Mouse (Mus musculus): ENCODE data around the gene Sdhb.

Sdhb gene

DNA sequence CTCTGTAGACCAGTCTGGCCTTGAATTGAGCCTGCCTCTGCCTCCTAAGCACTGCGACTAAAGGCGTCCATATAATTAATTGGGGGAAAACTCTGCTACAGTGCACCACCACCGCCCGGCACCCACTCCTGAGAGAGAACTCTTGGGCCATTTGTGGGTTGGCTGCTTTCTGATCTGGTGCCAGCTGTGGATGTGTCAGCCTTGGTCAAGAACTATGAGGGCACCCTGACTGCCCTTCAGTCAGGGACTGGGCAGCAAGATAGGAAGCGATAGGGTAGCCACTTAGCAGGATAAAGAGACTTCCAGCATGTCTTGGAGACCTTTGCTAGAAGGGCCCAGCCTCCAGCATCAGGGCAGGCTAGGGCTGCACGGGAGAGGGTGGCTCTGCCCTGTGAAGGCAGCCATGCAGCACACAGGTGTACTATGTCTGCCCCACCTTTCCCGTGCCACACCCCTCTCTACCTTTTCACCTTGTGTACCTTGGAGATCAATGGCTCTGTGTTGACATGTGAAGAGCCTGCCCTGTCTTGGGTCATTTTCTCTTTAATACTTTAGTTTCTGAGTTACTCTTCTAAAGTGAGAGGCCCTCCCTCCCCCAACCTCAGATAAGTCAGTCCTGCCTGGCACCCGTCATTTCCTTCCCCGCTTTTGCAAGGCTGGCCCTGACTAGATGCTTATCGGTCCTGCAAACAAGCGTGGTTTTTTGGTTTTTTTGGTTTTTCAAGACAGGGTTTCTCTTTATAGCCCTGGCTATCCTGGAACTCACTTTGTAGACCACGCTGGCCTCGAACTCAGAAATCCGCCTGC is 17.1 kb downstream of the Sdhb start:
- no peak for DNase-seq (ENCODE audit: low spot score in 2 of 2)

DNA sequence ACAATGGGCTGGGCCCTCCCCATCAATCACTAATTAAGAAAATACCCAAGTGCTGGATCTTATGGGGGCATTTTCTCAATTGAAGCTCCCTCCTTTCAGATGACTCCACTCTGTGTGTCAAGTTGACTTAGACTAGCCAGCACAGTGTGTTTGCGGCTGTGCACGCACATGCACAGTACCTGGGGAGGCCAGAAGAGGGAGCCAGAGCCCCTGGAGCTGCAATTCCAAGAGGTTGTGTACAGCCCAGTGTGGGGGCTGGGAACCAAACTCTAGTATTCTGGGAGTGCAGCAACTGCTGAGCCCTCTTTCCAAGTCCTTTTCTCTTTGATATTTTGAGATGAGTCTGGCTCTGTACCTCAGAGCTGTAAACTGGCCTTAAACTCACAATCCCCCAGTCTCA is 20.6 kb downstream of the Sdhb start:
- DNase-seq (ENCODE audit: low spot score in 2 of 2) = no peak

DNA sequence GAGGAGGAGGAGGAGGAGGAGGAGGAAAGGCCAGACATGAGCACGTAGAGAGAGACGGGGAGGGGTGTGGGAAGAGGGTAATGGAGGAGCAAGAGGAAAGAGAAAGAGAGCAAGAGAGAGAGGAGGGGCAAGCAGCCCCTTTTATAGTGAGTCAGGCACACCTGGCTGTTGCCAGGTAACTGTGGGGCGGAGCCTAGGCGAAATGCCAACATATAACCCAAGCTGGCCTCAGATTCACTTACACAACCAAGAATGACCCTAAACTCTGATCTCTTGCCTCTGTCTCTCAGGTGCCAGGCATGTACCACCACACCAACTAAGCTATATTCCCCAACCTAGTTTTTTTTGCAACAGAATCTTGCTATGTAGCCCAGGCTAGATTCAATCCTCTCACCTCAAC is 21.8 kb downstream of the Sdhb start:
- DNase-seq (ENCODE audit: low spot score in 2 of 2) = no peak

GRCm38 (mm10) chr4:140983442-140983841 is 22.4 kb downstream of the Sdhb start:
- DNase-seq (ENCODE audit: low spot score in 2 of 2) = peak; percentile 68 to 76

GRCm38 (mm10) chr4:140984544-140984943 is 23.5 kb downstream of the Sdhb start:
- no peak for DNase-seq (ENCODE audit: low spot score in 2 of 2)

GRCm38 (mm10) chr4:140986024-140986710 is 25.2 kb downstream of the Sdhb start:
- DNase-seq (ENCODE audit: low spot score in 2 of 2) = no peak

GRCm38 (mm10) chr4:140986711-140987395 is 25.9 kb downstream of the Sdhb start, which contains the start of gene Atp13a2:
Gene Atp13a2, plus strand, starts transcription at chr4:140986873.
- DNase-seq (ENCODE audit: low spot score in 2 of 2) = peak; percentile 95 to 96

DNA sequence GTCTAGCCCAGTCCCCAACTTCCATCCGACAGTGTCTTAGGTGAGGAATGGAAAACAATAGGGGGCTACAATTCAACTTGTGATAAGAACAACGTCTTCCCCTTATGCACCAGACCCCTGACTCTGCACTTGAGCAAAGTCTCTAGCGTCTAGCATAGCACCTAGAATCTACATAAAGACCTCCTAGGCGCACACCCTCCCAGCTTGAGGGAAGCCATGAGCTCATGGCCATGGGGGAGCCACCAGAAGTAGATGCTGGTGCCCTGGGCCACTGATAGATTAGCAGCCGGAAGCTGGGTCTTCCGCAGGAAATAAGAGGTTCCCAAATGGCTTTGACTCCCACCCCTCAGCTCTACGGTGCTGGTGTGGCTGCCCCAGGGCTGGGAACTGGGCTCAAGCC is 26.5 kb downstream of the Sdhb start:
- no peak for DNase-seq (ENCODE audit: low spot score in 2 of 2)

GRCm38 (mm10) chr4:140988706-140989290 is 27.8 kb downstream of the Sdhb start:
- DNase-seq (ENCODE audit: low spot score in 2 of 2) = no peak

DNA sequence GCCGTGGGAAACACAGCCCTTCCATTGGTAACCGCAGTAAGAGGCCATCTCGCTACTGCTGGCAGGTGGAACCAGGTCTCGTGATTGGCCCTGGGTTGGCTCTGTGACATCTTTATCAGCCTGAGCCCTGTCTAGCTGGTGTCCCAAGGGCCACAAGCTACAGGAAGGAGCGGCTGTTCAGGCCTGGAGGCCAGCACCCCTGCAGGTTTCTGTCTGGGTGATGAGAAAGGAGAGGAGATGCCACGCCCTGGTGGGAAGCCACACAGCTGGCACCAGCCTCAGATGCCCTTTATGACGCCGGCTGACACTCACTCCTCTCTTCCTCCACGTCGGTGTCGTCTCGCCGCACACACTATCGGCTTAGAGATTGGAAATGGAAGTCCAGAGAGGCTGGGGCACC is 28.4 kb downstream of the Sdhb start:
- no peak for DNase-seq (ENCODE audit: low spot score in 2 of 2)

DNA sequence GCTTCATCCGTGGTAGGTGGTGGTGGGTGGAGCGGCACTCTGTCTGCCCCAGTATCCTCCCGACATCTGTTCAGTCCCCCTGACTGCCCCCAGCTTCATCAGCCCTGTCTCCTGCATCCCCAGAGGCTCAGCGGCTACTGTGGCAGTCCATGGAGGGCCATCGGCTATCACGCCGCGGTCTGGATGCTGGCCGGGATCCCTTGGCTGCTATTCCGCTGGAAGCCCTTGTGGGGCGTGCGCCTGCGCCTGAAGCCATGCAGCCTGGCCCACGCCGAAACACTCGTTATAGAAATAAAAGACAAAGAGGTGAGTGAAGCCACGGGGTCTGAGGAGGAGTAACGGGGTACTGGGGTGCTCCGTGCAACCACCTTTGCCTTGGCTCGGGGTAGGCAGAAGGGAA is 31.2 kb downstream of the Sdhb start:
- no peak for DNase-seq (ENCODE audit: low spot score in 2 of 2)

DNA sequence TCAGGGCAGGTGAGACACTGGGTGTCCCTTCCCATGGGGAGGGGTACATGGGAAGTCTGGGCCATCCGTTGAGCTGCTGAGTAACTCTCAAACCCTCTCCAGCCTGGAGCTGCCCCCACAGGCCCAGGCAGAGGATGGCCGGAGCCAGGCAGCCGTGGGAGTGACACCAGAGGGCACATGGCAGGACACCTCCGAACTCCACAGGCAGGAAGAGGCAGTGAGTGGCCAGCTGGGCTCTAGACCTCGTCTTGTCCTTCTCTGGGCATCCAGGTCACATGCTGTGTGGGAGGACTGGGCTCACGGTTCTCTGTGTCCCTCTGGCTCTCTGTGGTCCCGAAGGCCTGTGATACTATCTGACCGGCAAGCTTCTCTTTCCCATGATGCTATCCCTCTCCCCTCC is 32.8 kb downstream of the Sdhb start:
- DNase-seq (ENCODE audit: low spot score in 2 of 2) = no peak

GRCm38 (mm10) chr4:140995811-140996210 is 34.8 kb downstream of the Sdhb start:
- DNase-seq (ENCODE audit: low spot score in 2 of 2) = no peak

GRCm38 (mm10) chr4:140996812-140997211 is 35.8 kb downstream of the Sdhb start:
- DNase-seq (ENCODE audit: low spot score in 2 of 2) = no peak

DNA sequence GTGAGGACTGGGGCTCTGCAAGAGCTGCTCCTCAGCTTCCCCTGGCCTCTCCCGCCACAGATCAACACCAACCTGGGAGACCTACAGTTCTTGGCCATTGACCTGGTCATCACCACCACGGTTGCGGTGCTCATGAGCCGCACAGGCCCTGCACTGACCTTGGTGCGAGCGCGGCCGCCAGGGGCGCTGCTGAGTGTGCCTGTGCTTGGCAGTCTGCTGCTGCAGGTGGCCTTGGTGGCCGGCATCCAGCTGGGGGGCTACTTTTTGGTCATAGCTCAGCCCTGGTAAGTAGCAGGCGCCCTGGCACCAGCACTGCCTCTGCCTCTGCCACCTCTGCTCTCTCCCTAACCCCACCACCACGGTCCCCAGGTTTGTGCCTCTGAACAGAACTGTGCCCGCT is 45.0 kb downstream of the Sdhb start:
- peak in 1 of 2 experiments; percentile 71 for DNase-seq (ENCODE audit: low spot score in 2 of 2)

- DNase-seq (ENCODE audit: low spot score in 2 of 2) = no peak
These were observed 47.0 kb downstream of the Sdhb start for GRCm38 (mm10) chr4:141008028-141008427.

GRCm38 (mm10) chr4:141010118-141010517 is 49.1 kb downstream of the Sdhb start, which contains the start of gene Mfap2:
Gene Mfap2, plus strand, starts transcription at chr4:141010418.
- DNase-seq (ENCODE audit: low spot score in 2 of 2) = no peak

- DNase-seq (ENCODE audit: low spot score in 2 of 2) = no peak
These were observed 49.5 kb downstream of the Sdhb start for GRCm38 (mm10) chr4:141010526-141010925.

DNA sequence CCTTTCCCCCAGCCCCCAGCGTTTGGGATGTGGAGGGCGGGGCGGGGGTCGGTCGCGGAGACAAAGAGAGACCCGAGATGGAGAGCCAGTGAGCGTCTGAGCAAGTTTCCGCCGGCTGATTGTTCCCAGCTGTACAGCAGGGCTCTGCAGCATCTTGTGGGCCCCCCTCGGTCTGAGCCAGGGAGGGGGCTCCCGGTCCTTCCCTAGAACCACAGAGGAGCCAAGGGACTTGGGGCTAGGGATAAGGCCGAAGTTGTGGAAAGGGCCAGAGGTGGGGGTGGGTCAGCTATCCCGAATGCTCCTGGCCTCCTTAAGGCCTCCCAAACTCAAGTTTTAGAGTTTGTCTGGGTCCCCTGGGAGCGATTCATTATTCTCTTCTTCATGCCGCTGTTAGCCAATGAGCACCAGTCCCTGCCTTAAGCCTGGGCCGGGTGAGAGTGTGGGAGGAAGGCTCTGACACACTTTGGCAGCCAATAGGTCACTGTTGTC is 50.0 kb downstream of the Sdhb start:
- DNase-seq (ENCODE audit: low spot score in 2 of 2) = no peak

- DNase-seq (ENCODE audit: low spot score in 2 of 2) = peak in 1 of 2 experiments; percentile 68
These were observed 50.7 kb downstream of the Sdhb start for GRCm38 (mm10) chr4:141011556-141012328.

DNA sequence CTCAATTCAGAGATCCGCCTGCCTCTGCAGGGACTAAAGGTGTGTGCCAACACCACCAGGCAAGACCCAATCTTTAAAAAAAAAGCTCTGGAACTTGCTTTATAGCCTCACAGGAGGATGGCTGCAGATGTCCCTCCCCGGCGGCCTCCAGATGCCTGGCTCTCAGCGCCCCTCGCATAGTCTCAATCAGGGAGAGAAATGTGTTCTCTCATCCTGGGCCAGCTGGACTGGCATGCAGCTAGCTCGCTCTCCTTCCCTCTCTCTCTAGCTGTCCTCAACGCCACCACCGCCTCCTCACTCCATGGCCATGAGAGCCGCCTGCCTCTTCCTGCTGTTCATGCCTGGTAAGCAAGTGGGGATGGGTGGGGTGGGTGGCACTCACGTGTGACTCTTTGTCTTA is 51.6 kb downstream of the Sdhb start:
- DNase-seq (ENCODE audit: low spot score in 2 of 2) = no peak

All from right cerebral cortex, postnatal 10 days (tissue).